Mouse (Mus musculus): ENCODE data around the gene Krt76.

- no peak for TF ChIP-seq CTCF (IDR thresholded peaks at IDR 0.05; ENCODE audit: low read depth)
- no peak for TF ChIP-seq EP300 (IDR thresholded peaks at IDR 0.05; ENCODE audit: low read depth)
Observed at GRCm38 (mm10) chr15:101866754-101867153, 26.0 kb downstream of the Krt76 start.
